Comparison of ENCODE assay signal across 9 mouse cellular contexts in genomic region chr13:83525716-83526005, GRCm38 (mm10). TPM values are rescaled to one million over a fixed set of nuclear protein-coding genes. Genes with fewer than 3 reads are reported as not detected.
DNase-seq lines count a peak whose midpoint lies in the region; ATAC-seq and TF ChIP-seq lines count a peak whose summit lies in the region.
"Had no signal": no experiment of that assay in that cellular context is flagged by ENCODE, and none has a peak within 500 bp of the region (broad histone marks: within the 10 kb centered on the region; RNA-seq: fewer than 3 reads in every experiment).

No protein-coding gene starts in this region.

- ATAC-seq in kidney, embryonic 16.5 days (ENCODE audit: low FRiP score, low TSS enrichment), result no peak
- ATAC-seq in embryonic facial prominence, embryonic 14.5 days (ENCODE audit: low read depth), result no peak
- ATAC-seq in intestine, embryonic 15.5 days, result no peak
- no peak for ATAC-seq in midbrain, postnatal 0 days (ENCODE audit: low FRiP score)

- peaks cover 3% of the 10 kb centered on the region; the same call in 1 of the 2 replicates for H3K4me1 ChIP-seq in kidney, embryonic 16.5 days (ENCODE audit: insufficient read depth, low read length)
- H3K4me1 ChIP-seq in embryonic facial prominence, embryonic 14.5 days (ENCODE audit: control insufficient read depth, insufficient read depth, low read length), result peaks cover 4% of the 10 kb centered on the region; the same call in 1 of the 2 replicates
- no peaks in the 10 kb centered on the region; the same call in 1 of the 2 replicates for H3K4me1 ChIP-seq in intestine, embryonic 15.5 days (replicated peaks)
- no peaks in the 10 kb centered on the region for H3K4me1 ChIP-seq in midbrain, postnatal 0 days (ENCODE audit: insufficient read depth, low read length)

- H3K27me3 ChIP-seq in kidney, embryonic 16.5 days (ENCODE audit: insufficient read depth, low read length), result no peaks in the 10 kb centered on the region
- no peaks in the 10 kb centered on the region for H3K27me3 ChIP-seq in embryonic facial prominence, embryonic 14.5 days (replicated peaks; ENCODE audit: control insufficient read depth, insufficient read depth, low read length)
- H3K27me3 ChIP-seq in intestine, embryonic 15.5 days (replicated peaks), result no peaks in the 10 kb centered on the region
- no peaks in the 10 kb centered on the region for H3K27me3 ChIP-seq in midbrain, postnatal 0 days (ENCODE audit: insufficient read depth, low read length)

- H3K4me3 ChIP-seq in kidney, embryonic 16.5 days (ENCODE audit: low read length), result peak overlapping the region; percentile 68
- peak overlapping the region; percentile 65 for H3K4me3 ChIP-seq in embryonic facial prominence, embryonic 14.5 days (ENCODE audit: low read depth, low read length)
- H3K4me3 ChIP-seq in intestine, embryonic 15.5 days (replicated peaks), result peak overlapping the region; percentile 54
- peak overlapping the region; percentile 62 for H3K4me3 ChIP-seq in midbrain, postnatal 0 days (ENCODE audit: low read depth, low read length)

- no peaks in the 10 kb centered on the region for H3K36me3 ChIP-seq in kidney, embryonic 16.5 days (ENCODE audit: insufficient read depth, low read length)
- H3K36me3 ChIP-seq in embryonic facial prominence, embryonic 14.5 days (ENCODE audit: control insufficient read depth, insufficient read depth, low read length), result no peaks in the 10 kb centered on the region
- no peaks in the 10 kb centered on the region for H3K36me3 ChIP-seq in intestine, embryonic 15.5 days
- H3K36me3 ChIP-seq in midbrain, postnatal 0 days (ENCODE audit: insufficient read depth, low read length), result no peaks in the 10 kb centered on the region

- peak overlapping the region; percentile 69; the same call in 1 of the 2 replicates for H3K9ac ChIP-seq in kidney, embryonic 16.5 days (replicated peaks; ENCODE audit: low read length)
- H3K9ac ChIP-seq in embryonic facial prominence, embryonic 14.5 days (ENCODE audit: low read depth, low read length), result peak overlapping the region; percentile 81
- no peak overlapping the region for H3K9ac ChIP-seq in intestine, embryonic 15.5 days
- no peak overlapping the region for H3K9ac ChIP-seq in midbrain, postnatal 0 days (replicated peaks; ENCODE audit: low read length, poor library complexity, severe bottlenecking)

- no peaks in the 10 kb centered on the region for H3K9me3 ChIP-seq in kidney, embryonic 16.5 days (ENCODE audit: low read length)
- H3K9me3 ChIP-seq in embryonic facial prominence, embryonic 14.5 days (ENCODE audit: control insufficient read depth, low read length), result no peaks in the 10 kb centered on the region
- H3K9me3 ChIP-seq in intestine, embryonic 15.5 days, result no peaks in the 10 kb centered on the region
- no peaks in the 10 kb centered on the region for H3K9me3 ChIP-seq in midbrain, postnatal 0 days (ENCODE audit: low read length)

- H3K27ac ChIP-seq in kidney, embryonic 16.5 days (ENCODE audit: low read length), result peak overlapping the region; percentile 83
- peak overlapping the region; percentile 89 for H3K27ac ChIP-seq in embryonic facial prominence, embryonic 14.5 days (replicated peaks; ENCODE audit: low read depth, low read length)
- no peak overlapping the region for H3K27ac ChIP-seq in intestine, embryonic 15.5 days
- H3K27ac ChIP-seq in midbrain, postnatal 0 days (ENCODE audit: low read depth, low read length), result no peak overlapping the region

- no peak for DNase-seq in kidney, postnatal 10 days
- no peak for DNase-seq in embryonic facial prominence, embryonic 14.5 days (ENCODE audit: low spot score)
- no peak for DNase-seq in midbrain, postnatal 0 days (ENCODE audit: low spot score)
- no peak for DNase-seq in adrenal gland, adult (ENCODE audit: inconsistent age in 2 of 2, low spot score in 1 of 2)
- DNase-seq in layer of hippocampus, adult 9-10 months (ENCODE audit: low spot score), result no peak
- DNase-seq in gastrocnemius, adult 8-10 months (ENCODE audit: low spot score in 2 of 2), result no peak
- DNase-seq: lung, postnatal 14 days had no signal

- 58% methylated on average over 2 of the region's 2 CpGs for WGBS in kidney, embryonic 16.5 days
- WGBS in embryonic facial prominence, embryonic 14.5 days, result 41% methylated on average over 2 of the region's 2 CpGs
- WGBS in intestine, embryonic 15.5 days, result 28% methylated on average over 2 of the region's 2 CpGs
- 63% methylated on average over 2 of the region's 2 CpGs for WGBS in midbrain, postnatal 0 days

- H3K4me2 ChIP-seq in kidney, embryonic 16.5 days (replicated peaks; ENCODE audit: low read depth, low read length), result peak overlapping the region; percentile 75
- peak overlapping the region; percentile 76 for H3K4me2 ChIP-seq in embryonic facial prominence, embryonic 14.5 days (ENCODE audit: low read depth, low read length)
- H3K4me2 ChIP-seq in intestine, embryonic 15.5 days (replicated peaks), result peak overlapping the region; percentile 77
- H3K4me2 ChIP-seq in midbrain, postnatal 0 days (ENCODE audit: low read depth, low read length, poor library complexity, severe bottlenecking), result peak overlapping the region; percentile 89

- no peak for TF ChIP-seq CTCF in midbrain, postnatal 0 days (IDR thresholded peaks at IDR 0.05)

RNA-seq across cellular contexts. Expression of gene Mef2c, which starts 21.8 kb away (rescaled TPM):
- polyA plus RNA-seq in kidney, embryonic 16.5 days (2015; fragmentation: Nextera tagmentation; extraction: Ambion mirVana), result 54.9 and 56.5 TPM in 2 replicates
- 195 and 224 TPM in 2 replicates for polyA plus RNA-seq in embryonic facial prominence, embryonic 14.5 days (2014; fragmentation: Nextera tagmentation; extraction: Ambion mirVana)
- 36.4 and 39.1 TPM in 2 replicates for polyA plus RNA-seq in intestine, embryonic 15.5 days (2015; fragmentation: Nextera tagmentation; extraction: Ambion mirVana)
- 32.9 and 35.1 TPM in 2 replicates for total RNA-seq in midbrain, postnatal 0 days (2014; rRNA removed)
- polyA plus RNA-seq in midbrain, postnatal 0 days (2015; fragmentation: Nextera tagmentation; extraction: Ambion mirVana), result 44.6 and 50.7 TPM in 2 replicates
- 100 to 1,000 TPM; 425 to 467 (median 426) TPM for total RNA-seq in gastrocnemius, adult 8-10 months (2022)

Comparison
In these comparisons a context has a peak if more than half of its experiments do, and no peak if none do; other contexts are left out.
1. H3K27ac ChIP-seq: peak in kidney, embryonic 16.5 days (single experiment) and embryonic facial prominence, embryonic 14.5 days (single experiment); none in intestine, embryonic 15.5 days (single experiment) and midbrain, postnatal 0 days (single experiment).
2. H3K9ac ChIP-seq: peak in kidney, embryonic 16.5 days (single experiment) and embryonic facial prominence, embryonic 14.5 days (single experiment); none in intestine, embryonic 15.5 days (single experiment) and midbrain, postnatal 0 days (single experiment).
3. Peak in every context shown above with its lines, with median percentiles within 50 percentile points of each other: H3K4me2 ChIP-seq and H3K4me3 ChIP-seq.